Mouse (Mus musculus) brain, adult 2 months (tissue): ENCODE data around the gene Pard6b.

Source experiments
- DNase-seq: peaks from one replicate; pipeline ENCODE4 v3.0.0; 2011; ENCODE audit warnings: low read depth, low spot score

Pard6b gene

GRCm38 (mm10) chr2:168128211-168128859, 47.5 kb downstream of the Pard6b start:
- DNase-seq = peak; percentile 90

- DNase-seq = no peak
Measured at GRCm38 (mm10) chr2:168130046-168130445, 49.2 kb downstream of the Pard6b start.

DNA sequence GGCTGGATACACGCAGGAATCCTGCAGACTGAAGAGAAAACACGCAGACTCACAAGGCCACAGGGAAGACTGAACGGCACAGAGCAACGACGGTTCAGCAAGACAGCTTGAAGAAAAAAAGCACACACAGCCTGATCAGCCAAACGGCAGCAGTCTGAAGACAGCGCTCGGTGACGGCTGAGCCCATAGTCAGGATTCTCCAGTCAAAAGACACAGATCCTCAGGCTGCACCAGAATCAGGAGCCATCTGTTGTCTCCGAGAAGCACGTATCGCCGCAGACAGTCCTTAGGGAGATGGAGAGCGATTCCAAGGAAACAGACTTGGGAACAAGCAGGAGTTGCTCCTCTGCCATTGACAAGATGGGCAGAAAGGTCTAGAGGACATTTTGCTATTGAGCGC, 56.4 kb downstream of the Pard6b start:
- peak; percentile 73 for DNase-seq

DNA sequence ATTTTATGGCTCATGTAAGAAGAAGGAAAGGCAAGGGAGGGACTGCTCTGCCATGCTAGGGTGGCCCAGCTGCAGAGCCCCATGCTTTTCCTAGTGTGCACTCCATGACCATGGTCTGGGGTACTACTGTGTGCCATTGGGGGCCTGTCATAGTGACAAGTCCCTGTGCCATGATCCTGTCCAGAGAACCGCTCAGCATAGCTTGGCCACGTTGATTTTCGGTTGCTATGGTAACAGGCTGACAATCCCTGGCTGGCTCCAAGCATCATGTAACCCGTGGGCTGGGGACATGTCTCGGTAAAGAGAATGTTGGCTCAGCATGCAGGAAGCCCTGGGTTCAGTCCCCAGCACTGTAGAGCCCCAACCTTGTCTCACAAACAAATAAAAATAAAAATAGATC, 63.0 kb downstream of the Pard6b start:
- DNase-seq = peak; percentile 42

DNA sequence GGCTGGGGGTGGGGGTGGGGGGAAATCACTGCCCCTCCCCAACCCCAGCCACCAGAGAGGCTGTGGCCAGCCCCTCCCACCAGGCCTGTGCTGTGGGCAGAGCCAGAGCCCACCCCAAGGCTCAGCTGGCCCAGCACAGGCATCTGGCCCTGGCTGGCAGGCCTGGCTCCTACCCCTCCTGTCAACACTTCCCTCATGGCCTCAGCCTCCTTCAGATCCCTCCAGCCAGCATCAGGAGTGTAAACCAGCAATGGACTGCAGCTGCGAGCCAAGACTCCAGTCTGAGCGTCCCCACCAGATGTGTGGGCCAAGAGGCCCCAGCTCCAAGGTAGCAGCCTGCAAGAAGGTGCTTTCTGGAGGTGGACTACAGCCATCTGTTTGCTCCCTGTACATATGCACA, 64.6 kb downstream of the Pard6b start:
- DNase-seq = no peak

- DNase-seq = no peak
Measured at GRCm38 (mm10) chr2:168147722-168148432, 67.1 kb downstream of the Pard6b start.

GRCm38 (mm10) chr2:168149241-168149640, 68.4 kb downstream of the Pard6b start:
- no peak for DNase-seq
